Mouse (Mus musculus): ENCODE data around the gene Psmd5. TPM values are rescaled to one million over a fixed set of nuclear protein-coding genes. Genes with fewer than 3 reads are reported as not detected.

The Psmd5 gene
- polyA plus RNA-seq (2017; shearing (Covaris generic)) = 37.8 TPM

GRCm38 (mm10) chr2:34874816-34875345 lies at the start of gene Psmd5:
Gene Psmd5, minus strand, starts transcription at chr2:34874968.

GRCm38 (mm10) chr2:34913218-34914068 lies 38.7 kb upstream of the Psmd5 start, which contains the start of gene Phf19:
Gene Phf19, minus strand, starts transcription at chr2:34914026.

GRCm38 (mm10) chr2:34874271-34874670 lies 497 bp downstream of the Psmd5 start, which contains the start of gene Cutal:
Gene Cutal, plus strand, starts transcription at chr2:34874396.

GRCm38 (mm10) chr2:34832766-34833457 lies 41.9 kb downstream of the Psmd5 start, which contains the start of gene Gm34653:
Gene Gm34653, plus strand, starts transcription at chr2:34833007.

GRCm38 (mm10) chr2:34825827-34826459 lies 48.8 kb downstream of the Psmd5 start, which contains the start of gene Fbxw2:
Gene Fbxw2, minus strand, starts transcription at chr2:34826311.

Other genes starting within 250 kb of the Psmd5 start
- 88.0 TPM for gene Gapvd1, start 119.7 kb downstream of the Psmd5 start, polyA plus RNA-seq (2017; shearing (Covaris generic))
- gene Hspa5, start 103.0 kb downstream of the Psmd5 start, polyA plus RNA-seq (2017; shearing (Covaris generic)) = 1,088 TPM
- 28.4 TPM for gene Rabepk, start 75.1 kb downstream of the Psmd5 start, polyA plus RNA-seq (2017; shearing (Covaris generic))
- 148 TPM for gene Fbxw2, start 48.7 kb downstream of the Psmd5 start, polyA plus RNA-seq (2017; shearing (Covaris generic))
- gene Gm34653, start 42.0 kb downstream of the Psmd5 start, polyA plus RNA-seq (2017; shearing (Covaris generic)) = not detected
- not detected for gene Cutal, start 572 bp downstream of the Psmd5 start, polyA plus RNA-seq (2017; shearing (Covaris generic))
- 2.5 TPM for gene Phf19, start 39.1 kb upstream of the Psmd5 start, polyA plus RNA-seq (2017; shearing (Covaris generic))
- gene Traf1, start 86.8 kb upstream of the Psmd5 start, polyA plus RNA-seq (2017; shearing (Covaris generic)) = 1,228 TPM
- gene Hc, start 186.5 kb upstream of the Psmd5 start, polyA plus RNA-seq (2017; shearing (Covaris generic)) = not detected
- 2.8 TPM for gene AI182371, start 226.6 kb upstream of the Psmd5 start, polyA plus RNA-seq (2017; shearing (Covaris generic))
- gene Cntrl, start 234.5 kb upstream of the Psmd5 start, polyA plus RNA-seq (2017; shearing (Covaris generic)) = 109 TPM